Comparison of ENCODE assay signal across 8 mouse cellular contexts in genomic region chr2:164996848-164997720, GRCm38 (mm10). TPM values are rescaled to one million over a fixed set of nuclear protein-coding genes. Genes with fewer than 3 reads are reported as not detected.
DNase-seq lines count a peak whose midpoint lies in the region; ATAC-seq lines count a peak whose summit lies in the region.

No protein-coding gene starts in this region.

- no peak overlapping the region for H3K27ac ChIP-seq in kidney, embryonic 14.5 days (ENCODE audit: low read depth, low read length)
- H3K27ac ChIP-seq in embryonic facial prominence, embryonic 13.5 days, result no peak overlapping the region
- no peak overlapping the region for H3K27ac ChIP-seq in intestine, embryonic 14.5 days (ENCODE audit: low read depth)
- H3K27ac ChIP-seq in midbrain, embryonic 15.5 days, result no peak overlapping the region

- H3K4me2 ChIP-seq in kidney, embryonic 14.5 days (replicated peaks; ENCODE audit: low read depth, low read length), result peak overlapping the region; percentile 53
- peak overlapping the region; percentile 68 for H3K4me2 ChIP-seq in embryonic facial prominence, embryonic 13.5 days
- peak overlapping the region; percentile 66 for H3K4me2 ChIP-seq in intestine, embryonic 14.5 days (ENCODE audit: low read length)
- peak overlapping the region; percentile 31 for H3K4me2 ChIP-seq in midbrain, embryonic 15.5 days

- H3K27me3 ChIP-seq in kidney, embryonic 14.5 days (ENCODE audit: control insufficient read depth, insufficient read depth, low read length), result peaks cover 30% of the 10 kb centered on the region
- H3K27me3 ChIP-seq in embryonic facial prominence, embryonic 13.5 days, result peaks cover 67% of the 10 kb centered on the region
- H3K27me3 ChIP-seq in intestine, embryonic 14.5 days (replicated peaks; ENCODE audit: control insufficient read depth, insufficient read depth, low read length), result peaks cover 42% of the 10 kb centered on the region
- no peaks in the 10 kb centered on the region for H3K27me3 ChIP-seq in midbrain, embryonic 15.5 days (replicated peaks)

- H3K4me1 ChIP-seq in kidney, embryonic 14.5 days (ENCODE audit: control insufficient read depth, insufficient read depth, low read length), result peaks cover 16% of the 10 kb centered on the region
- H3K4me1 ChIP-seq in embryonic facial prominence, embryonic 13.5 days, result peaks cover 28% of the 10 kb centered on the region
- H3K4me1 ChIP-seq in intestine, embryonic 14.5 days (replicated peaks; ENCODE audit: control insufficient read depth, insufficient read depth, low read length), result peaks cover 11% of the 10 kb centered on the region
- H3K4me1 ChIP-seq in midbrain, embryonic 15.5 days, result peaks cover 19% of the 10 kb centered on the region

- no peaks in the 10 kb centered on the region for H3K9me3 ChIP-seq in kidney, embryonic 14.5 days (ENCODE audit: control insufficient read depth, low read length)
- H3K9me3 ChIP-seq in embryonic facial prominence, embryonic 13.5 days, result no peaks in the 10 kb centered on the region
- H3K9me3 ChIP-seq in intestine, embryonic 14.5 days (ENCODE audit: control insufficient read depth, low read length), result no peaks in the 10 kb centered on the region
- H3K9me3 ChIP-seq in midbrain, embryonic 15.5 days, result no peaks in the 10 kb centered on the region

- no peak for DNase-seq in kidney, adult 8-10 months
- DNase-seq in intestine, embryonic 14.5 days (ENCODE audit: low spot score), result peak; percentile 67
- no peak for DNase-seq in ovary, postnatal 14 days (ENCODE audit: low spot score)
- no peak for DNase-seq in thymus, postnatal 4 days
- no peak for DNase-seq in layer of hippocampus, postnatal 25 days (ENCODE audit: extremely low spot score in 1 of 2, low spot score in 1 of 2)

- H3K9ac ChIP-seq in kidney, embryonic 14.5 days (ENCODE audit: low read depth, low read length), result peak overlapping the region; percentile 42; the same call in 1 of the 2 replicates
- peak overlapping the region; percentile 61 for H3K9ac ChIP-seq in embryonic facial prominence, embryonic 13.5 days
- H3K9ac ChIP-seq in intestine, embryonic 14.5 days (ENCODE audit: low read length), result 0 out of 2 replicates have a peak overlapping the region, but pooled peaks have one; percentile 17
- H3K9ac ChIP-seq in midbrain, embryonic 15.5 days, result 0 out of 2 replicates have a peak overlapping the region, but pooled peaks have one; percentile 2

- peak overlapping the region; percentile 25 for H3K4me3 ChIP-seq in kidney, embryonic 14.5 days (ENCODE audit: low read length)
- H3K4me3 ChIP-seq in embryonic facial prominence, embryonic 13.5 days, result peak overlapping the region; percentile 41
- peak overlapping the region; percentile 37 for H3K4me3 ChIP-seq in intestine, embryonic 14.5 days (ENCODE audit: low read depth, low read length)
- 0 out of 2 replicates have a peak overlapping the region, but pooled peaks have one; percentile 2 for H3K4me3 ChIP-seq in midbrain, embryonic 15.5 days

- H3K36me3 ChIP-seq in kidney, embryonic 14.5 days (ENCODE audit: control insufficient read depth, insufficient read depth, low read length), result peaks cover 34% of the 10 kb centered on the region
- peaks cover 36% of the 10 kb centered on the region for H3K36me3 ChIP-seq in embryonic facial prominence, embryonic 13.5 days
- H3K36me3 ChIP-seq in intestine, embryonic 14.5 days (ENCODE audit: control insufficient read depth, insufficient read depth, low read length), result peaks cover 34% of the 10 kb centered on the region
- peaks cover 25% of the 10 kb centered on the region for H3K36me3 ChIP-seq in midbrain, embryonic 15.5 days (replicated peaks)

- WGBS in kidney, embryonic 14.5 days, result 7% methylated on average over 48 of the region's 49 CpGs
- 6% methylated on average over 49 of the region's 49 CpGs for WGBS in embryonic facial prominence, embryonic 13.5 days
- WGBS in intestine, embryonic 14.5 days, result 10% methylated on average over 49 of the region's 49 CpGs
- 11% methylated on average over 49 of the region's 49 CpGs for WGBS in midbrain, embryonic 15.5 days

- no peak for ATAC-seq in kidney, embryonic 14.5 days (ENCODE audit: low FRiP score, low TSS enrichment)
- ATAC-seq in embryonic facial prominence, embryonic 13.5 days (ENCODE audit: insufficient number of reproducible peaks, insufficient read depth, low FRiP score, low TSS enrichment, low read depth), result no peak
- no peak for ATAC-seq in intestine, embryonic 14.5 days (replicated peaks; ENCODE audit: low FRiP score, low TSS enrichment, low read depth)
- no peak for ATAC-seq in midbrain, embryonic 15.5 days (replicated peaks)

RNA-seq across cellular contexts. Expression of gene Slc12a5, which starts 36.5 kb away (rescaled TPM):
- polyA plus RNA-seq in kidney, embryonic 14.5 days (2014; fragmentation: Nextera tagmentation; extraction: Ambion mirVana), result 1.5 and 1.6 TPM in 2 replicates
- polyA plus RNA-seq in embryonic facial prominence, embryonic 13.5 days (2015; fragmentation: Nextera tagmentation; extraction: Ambion mirVana), result 1.0 and 2.9 TPM in 2 replicates
- polyA plus RNA-seq in intestine, embryonic 14.5 days (2014; fragmentation: Nextera tagmentation; extraction: Ambion mirVana), result 1.3 and 1.5 TPM in 2 replicates
- polyA plus RNA-seq in midbrain, embryonic 15.5 days (2015; fragmentation: Nextera tagmentation; extraction: Ambion mirVana), result 63.8 and 64.0 TPM in 2 replicates
- 100 to 1,000 TPM; 366 to 382 TPM for total RNA-seq in layer of hippocampus, postnatal 25 days (2021)

RNA-seq across cellular contexts. Expression of gene Ncoa5, which starts 37.6 kb away (rescaled TPM):
- polyA plus RNA-seq in kidney, embryonic 14.5 days (2014; fragmentation: Nextera tagmentation; extraction: Ambion mirVana), result 34.6 and 71.1 TPM in 2 replicates
- 94.8 and 95.8 TPM in 2 replicates for polyA plus RNA-seq in embryonic facial prominence, embryonic 13.5 days (2015; fragmentation: Nextera tagmentation; extraction: Ambion mirVana)
- polyA plus RNA-seq in intestine, embryonic 14.5 days (2014; fragmentation: Nextera tagmentation; extraction: Ambion mirVana), result 57.0 and 58.5 TPM in 2 replicates
- 123 and 126 TPM in 2 replicates for polyA plus RNA-seq in midbrain, embryonic 15.5 days (2015; fragmentation: Nextera tagmentation; extraction: Ambion mirVana)
- total RNA-seq in layer of hippocampus, postnatal 25 days (2021), result 10 to 100 TPM; 50.2 to 56.1 TPM

RNA-seq across cellular contexts. Expression of gene Mmp9, which starts 56.5 kb away (rescaled TPM):
- 0.76 and 1.4 TPM in 2 replicates for polyA plus RNA-seq in kidney, embryonic 14.5 days (2014; fragmentation: Nextera tagmentation; extraction: Ambion mirVana)
- polyA plus RNA-seq in embryonic facial prominence, embryonic 13.5 days (2015; fragmentation: Nextera tagmentation; extraction: Ambion mirVana), result 16.6 and 23.8 TPM in 2 replicates
- polyA plus RNA-seq in intestine, embryonic 14.5 days (2014; fragmentation: Nextera tagmentation; extraction: Ambion mirVana), result 2.4 and 3.3 TPM in 2 replicates
- 28.9 and 34.3 TPM in 2 replicates for polyA plus RNA-seq in midbrain, embryonic 15.5 days (2015; fragmentation: Nextera tagmentation; extraction: Ambion mirVana)
- 1 to 10 TPM; 1.5 to 1.8 TPM for total RNA-seq in layer of hippocampus, postnatal 25 days (2021)

RNA-seq across cellular contexts. Expression of gene Cd40, which starts 58.3 kb away (rescaled TPM):
- 6.4 and 7.3 TPM in 2 replicates for polyA plus RNA-seq in kidney, embryonic 14.5 days (2014; fragmentation: Nextera tagmentation; extraction: Ambion mirVana)
- polyA plus RNA-seq in embryonic facial prominence, embryonic 13.5 days (2015; fragmentation: Nextera tagmentation; extraction: Ambion mirVana), result 4.9 and 6.3 TPM in 2 replicates
- polyA plus RNA-seq in intestine, embryonic 14.5 days (2014; fragmentation: Nextera tagmentation; extraction: Ambion mirVana), result 12.5 and 12.8 TPM in 2 replicates
- polyA plus RNA-seq in midbrain, embryonic 15.5 days (2015; fragmentation: Nextera tagmentation; extraction: Ambion mirVana), result 5.5 and 6.3 TPM in 2 replicates
- 1 to 10 TPM in 1 of 2 experiments, under 1 TPM in 1; 0.66 to 1.6 TPM for total RNA-seq in layer of hippocampus, postnatal 25 days (2021)

Comparison
In these comparisons a context has a peak if more than half of its experiments do, and no peak if none do; other contexts are left out.
1. H3K9ac ChIP-seq: peak in every context shown above with its lines; median percentile 61 in embryonic facial prominence, embryonic 13.5 days; 42 in kidney, embryonic 14.5 days; 17 in intestine, embryonic 14.5 days; 2 in midbrain, embryonic 15.5 days.
2. RNA of gene Slc12a5, which starts 36.5 kb away (polyA plus RNA-seq): 63.8 to 64.0 TPM in midbrain, embryonic 15.5 days; 1.0 to 2.9 TPM in embryonic facial prominence, embryonic 13.5 days, 1.5 to 1.6 TPM in kidney, embryonic 14.5 days and 1.3 to 1.5 TPM in intestine, embryonic 14.5 days; every median in the first group is over 10 times any median in the second.
3. Peak in every context shown above with its lines, with median percentiles within 50 percentile points of each other: H3K4me2 ChIP-seq and H3K4me3 ChIP-seq.